Mouse (Mus musculus) kidney, postnatal 0 days (tissue): ENCODE measurements around the gene Gm10775. TPM values are rescaled to one million over a fixed set of nuclear protein-coding genes. Genes with fewer than 3 reads are reported as not detected.
A peak's percentile ranks its signal among the peaks of the same experiment; 100 is the strongest.

Experiments used
- ATAC-seq: fragments of 200-750 bp; cut with Nextera tagmentation; replicated peaks from 2 replicates; pipeline ENCODE4 v1.8.0; 2017; ENCODE audit warnings: low read depth, moderate number of reproducible peaks, moderate TSS enrichment, moderate library complexity; ENCODE audit not compliant: low FRiP score
- DNase-seq: peaks from one replicate; pipeline ENCODE4 v3.0.0-alpha.2; 2016; ENCODE audit warnings: low spot score
- H3K27ac ChIP-seq: fragments of 300-500 bp; sonication (generic); 2 replicates; pipeline ENCODE4 v1.5.1; 2014; ENCODE audit warnings: mild to moderate bottlenecking
- H3K27me3 ChIP-seq: fragments of 300-500 bp; sonication (generic); 2 replicates; pipeline ENCODE4 v1.6.1; 2014; ENCODE audit warnings: low read length, mixed read lengths; ENCODE audit not compliant: insufficient read depth
- H3K36me3 ChIP-seq: fragments of 300-500 bp; sonication (generic); 2 replicates; pipeline ENCODE4 v1.6.1; 2014; ENCODE audit warnings: low read length, mixed read lengths; ENCODE audit not compliant: insufficient read depth
- H3K4me1 ChIP-seq: fragments of 300-500 bp; sonication (generic); replicated peaks from 2 replicates; pipeline ENCODE4 v1.6.1; 2014; ENCODE audit warnings: antibody characterized with exemption, low read length, mixed read lengths; ENCODE audit not compliant: insufficient read depth
- H3K4me2 ChIP-seq: fragments of 300-500 bp; sonication (generic); 2 replicates; pipeline ENCODE4 v1.6.1; 2014; ENCODE audit warnings: mild to moderate bottlenecking, low read length, moderate library complexity, mixed read lengths
- H3K4me3 ChIP-seq: fragments of 300-500 bp; sonication (generic); replicated peaks from 2 replicates; pipeline ENCODE4 v1.5.1; 2014; ENCODE audit warnings: low read depth, low read length
- H3K9ac ChIP-seq: fragments of 300-500 bp; sonication (generic); 2 replicates; pipeline ENCODE4 v1.6.1; 2014; ENCODE audit warnings: low read depth, low read length
- H3K9me3 ChIP-seq: fragments of 300-500 bp; sonication (generic); replicated peaks from 2 replicates; pipeline ENCODE4 v1.6.1; 2016; ENCODE audit warnings: low read length, inconsistent platforms, mixed read lengths
- CTCF ChIP-seq: IDR thresholded peaks from 2 replicates; pipeline ENCODE4 v1.5.1; 2016; ENCODE audit warnings: antibody characterized with exemption, low read depth, mild to moderate bottlenecking, moderate library complexity
- WGBS: fragments of 180-500 bp; shearing (Covaris S2); extraction: QIAGEN DNeasy Blood & Tissue Kit; methylation state at CpG from one replicate; pipeline ENCODE4 v1.1.7; 2014; 5-methylcytosine and 5-hydroxymethylcytosine counted together
- polyA plus RNA-seq: library from polyadenylated mRNA; unstranded; fragments of >200 nt; fragmentation: Nextera tagmentation; extraction: Ambion mirVana; gene quantifications from 2 replicates; pipeline ENCODE4 v1.2.1, GENCODE M21; 2015

The Gm10775 gene
- polyA plus RNA-seq, 1 experiment from 2014 or later: not detected

DNA sequence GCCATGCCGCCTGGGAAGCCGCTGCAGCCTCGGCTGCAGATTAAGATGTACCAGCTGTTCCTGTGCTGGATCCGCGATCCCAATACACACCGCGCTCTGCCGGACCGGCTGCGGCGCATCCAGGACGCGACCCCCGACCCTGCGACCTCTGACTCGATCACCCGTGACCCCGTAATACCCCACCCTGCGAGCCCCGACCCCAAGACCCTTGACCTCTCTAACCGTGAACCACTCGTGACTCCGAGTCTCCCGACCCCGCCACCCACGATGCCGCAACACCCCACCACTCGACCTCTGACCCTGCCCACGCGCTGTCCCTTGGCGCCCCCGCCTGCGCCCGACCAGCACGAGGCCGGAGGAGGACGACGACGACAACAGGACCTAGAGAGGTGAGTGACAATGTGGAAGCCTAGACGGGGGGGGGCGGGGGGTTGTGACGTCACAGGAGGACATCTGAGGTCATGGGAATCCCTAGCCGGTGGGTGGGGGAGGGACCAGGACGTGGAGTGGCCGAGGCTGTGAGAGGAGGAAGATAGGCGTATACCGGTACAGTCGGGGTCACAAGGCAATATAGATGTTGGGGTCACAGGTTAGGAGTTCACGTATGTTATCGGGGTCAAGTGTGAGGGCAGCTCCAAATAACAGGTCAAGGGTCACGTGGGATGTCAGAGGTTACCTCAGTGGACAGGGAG is 17.6 kb upstream of the Gm10775 start:
- H3K4me3 ChIP-seq: peak overlapping the region; percentile 64
- peak overlapping the region; percentile 88 for H3K27ac ChIP-seq
- peak overlapping the region; percentile 65 for H3K9ac ChIP-seq
- WGBS: 3% methylated on average over 50 of the region's 51 CpGs
- H3K9me3 ChIP-seq: 0 out of 2 replicates have a peak, but pooled peaks cover 3% of the 10 kb centered on the region
- TF ChIP-seq CTCF: no peak
- H3K4me2 ChIP-seq: peak overlapping the region; percentile 96
- H3K36me3 ChIP-seq: no peaks in the 10 kb centered on the region
- ATAC-seq: no peak; the same call in 1 of the 2 replicates
- H3K27me3 ChIP-seq: no peaks in the 10 kb centered on the region
- H3K4me1 ChIP-seq: peaks cover 4% of the 10 kb centered on the region; the same call in 1 of the 2 replicates
- peak; percentile 8 for DNase-seq

DNA sequence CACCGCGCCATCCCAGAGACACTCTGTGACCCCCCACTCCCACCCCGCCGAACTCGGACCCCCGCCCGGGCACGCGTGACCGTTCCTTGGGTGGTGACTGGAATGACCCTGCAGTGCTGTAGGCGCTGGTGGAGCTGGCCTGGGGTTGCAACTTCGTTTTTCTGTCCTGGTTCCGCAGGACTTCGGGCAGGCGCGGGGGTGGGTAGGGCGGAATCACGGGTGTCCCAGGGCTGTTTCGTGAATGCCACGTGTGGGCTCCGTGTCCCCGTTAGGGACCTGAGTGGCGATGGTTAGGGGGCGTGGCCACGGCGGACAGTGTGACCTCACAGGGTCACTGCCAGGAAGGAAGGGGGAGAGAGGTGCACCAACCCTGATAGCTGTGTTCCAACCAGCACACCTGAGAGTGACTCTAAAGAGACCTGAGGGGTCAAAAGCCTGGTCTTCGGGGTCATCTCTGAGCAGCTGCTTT is 17.0 kb upstream of the Gm10775 start:
- Histone ChIP-seq H3K4me3 (peak overlapping the region; percentile 64), H3K27ac (no peak overlapping the region), H3K36me3 (no peaks in the 10 kb centered on the region), H3K4me2 (peak overlapping the region; percentile 96), H3K4me1 (peaks cover 4% of the 10 kb centered on the region; the same call in 1 of the 2 replicates), H3K9me3 (0 out of 2 replicates have a peak, but pooled peaks cover 3% of the 10 kb centered on the region), H3K27me3 (no peaks in the 10 kb centered on the region), H3K9ac (no peak overlapping the region; the same call in 1 of the 2 replicates)
- DNase-seq: no peak
- TF ChIP-seq CTCF: no peak
- ATAC-seq: no peak
- 39% methylated on average over 27 of the region's 27 CpGs for WGBS

DNA sequence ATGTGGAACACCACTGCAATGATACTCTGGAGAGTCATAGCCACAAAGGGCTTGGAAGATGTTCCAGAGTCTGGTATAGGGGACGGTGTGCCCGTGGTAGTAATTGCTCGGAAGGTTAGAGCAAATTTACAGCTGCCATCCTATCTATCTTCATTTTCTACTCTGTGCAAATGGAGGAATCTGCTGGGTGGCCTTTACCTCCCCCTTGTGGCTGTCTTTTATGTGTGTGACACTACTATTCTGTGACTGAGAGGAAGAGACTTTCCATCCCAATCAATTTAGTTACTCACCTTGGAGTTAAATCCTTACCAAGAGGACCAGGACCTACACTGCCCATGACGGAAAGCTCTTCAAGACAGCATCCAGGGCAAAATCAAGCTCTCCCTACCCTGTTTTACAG is 16.1 kb upstream of the Gm10775 start:
- WGBS: 93% methylated on average over 4 of the region's 4 CpGs
- peaks cover 4% of the 10 kb centered on the region; the same call in 1 of the 2 replicates for H3K4me1 ChIP-seq

GRCm38 (mm10) chr13:65258175-65258954 is 974 bp upstream of the Gm10775 start:
- peaks cover 6% of the 10 kb centered on the region; the same call in 1 of the 2 replicates for H3K36me3 ChIP-seq
- H3K4me2 ChIP-seq: peak overlapping the region; percentile 23; the same call in 1 of the 2 replicates
- 28% methylated on average over 36 of the region's 36 CpGs for WGBS
- no peaks in the 10 kb centered on the region for H3K27me3 ChIP-seq
- H3K4me3 ChIP-seq: peak overlapping the region; percentile 13; the same call in 1 of the 2 replicates
- TF ChIP-seq CTCF: no peak
- DNase-seq (peak; percentile 44), ATAC-seq (peak; percentile 43; the same call in 1 of the 2 replicates)
- H3K9ac ChIP-seq: no peak overlapping the region
- H3K9me3 ChIP-seq: peaks cover 8% of the 10 kb centered on the region; the same call in 1 of the 2 replicates
- no peak overlapping the region for H3K27ac ChIP-seq
- no peaks in the 10 kb centered on the region for H3K4me1 ChIP-seq

More for the DNA sequence above, 16.1 kb upstream of the Gm10775 start:
- Histone ChIP-seq H3K36me3 (no peaks in the 10 kb centered on the region), H3K4me3 (no peak overlapping the region), H3K27ac (no peak overlapping the region), H3K9me3 (0 out of 2 replicates have a peak, but pooled peaks cover 3% of the 10 kb centered on the region), H3K27me3 (no peaks in the 10 kb centered on the region), H3K9ac (no peak overlapping the region), H3K4me2 (no peak overlapping the region)
- peak; percentile 35; the same call in 1 of the 2 replicates for TF ChIP-seq CTCF
- ATAC-seq: no peak
- DNase-seq: peak; percentile 3

DNA sequence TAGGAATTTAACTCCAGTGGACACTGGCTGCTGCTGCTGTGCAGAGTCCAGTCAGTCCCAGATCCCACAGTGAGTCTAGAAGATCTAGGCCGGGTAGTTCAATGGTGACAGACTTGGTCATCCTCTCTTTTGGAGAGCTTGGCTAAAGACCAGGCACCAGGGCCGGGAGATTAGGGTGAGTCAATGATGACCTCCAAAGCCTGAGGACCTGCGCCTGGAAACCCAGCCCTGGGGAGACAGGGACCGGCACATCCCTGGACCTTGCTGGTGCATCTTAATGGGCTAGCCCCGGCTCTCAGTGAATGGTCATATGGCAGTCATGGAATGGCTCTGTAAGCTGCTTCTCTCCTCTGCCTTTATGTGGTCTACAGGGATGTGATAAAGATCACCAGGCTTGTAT is 2.7 kb downstream of the Gm10775 start:
- no peaks in the 10 kb centered on the region for H3K27me3 ChIP-seq
- no peak overlapping the region for H3K4me3 ChIP-seq
- TF ChIP-seq CTCF: no peak
- ATAC-seq (no peak), DNase-seq (no peak)
- H3K9ac ChIP-seq: no peak overlapping the region
- no peak overlapping the region for H3K27ac ChIP-seq
- peaks cover 15% of the 10 kb centered on the region; the same call in 1 of the 2 replicates for H3K9me3 ChIP-seq
- H3K4me2 ChIP-seq: no peak overlapping the region
- 96% methylated on average over 5 of the region's 5 CpGs for WGBS
- no peaks in the 10 kb centered on the region for H3K4me1 ChIP-seq
- H3K36me3 ChIP-seq: peaks cover 11% of the 10 kb centered on the region

DNA sequence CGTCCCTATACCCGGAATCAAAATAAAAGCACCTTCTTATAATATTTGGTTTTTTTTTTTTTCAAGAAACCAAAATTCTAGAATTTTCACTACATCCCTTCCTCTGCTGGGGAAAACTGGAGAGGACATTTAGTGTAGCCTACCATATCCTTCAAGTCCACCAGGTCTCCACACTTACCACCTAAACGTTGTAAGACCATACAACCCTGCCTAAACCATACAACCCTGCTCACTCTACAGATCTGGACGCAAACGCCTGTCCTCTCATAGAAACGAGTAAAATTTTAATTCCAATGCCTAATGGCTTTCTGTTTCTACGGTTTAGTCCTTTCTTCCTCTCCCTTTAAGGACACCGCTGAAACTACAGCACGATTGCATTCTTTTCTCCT is 18.6 kb downstream of the Gm10775 start:
- TF ChIP-seq CTCF: no peak
- peak overlapping the region; percentile 64 for H3K4me2 ChIP-seq
- DNase-seq (no peak), ATAC-seq (peak; percentile 34)
- H3K9ac ChIP-seq: peak overlapping the region; percentile 59
- H3K36me3 ChIP-seq: no peaks in the 10 kb centered on the region
- H3K4me1 ChIP-seq: no peaks in the 10 kb centered on the region
- H3K4me3 ChIP-seq: peak overlapping the region; percentile 75
- WGBS: 6% methylated on average over 9 of the region's 9 CpGs
- no peaks in the 10 kb centered on the region for H3K27me3 ChIP-seq
- peak overlapping the region; percentile 91 for H3K27ac ChIP-seq
- H3K9me3 ChIP-seq: peaks cover 14% of the 10 kb centered on the region; the same call in 1 of the 2 replicates
